Mouse (Mus musculus): ENCODE results near the gene Tlk1.
"Not testable (repeated sequence)": the region's sequence is repeated elsewhere in the genome, so short reads cannot be mapped to it uniquely, and the experiment has no call there.

The Tlk1 gene

DNA sequence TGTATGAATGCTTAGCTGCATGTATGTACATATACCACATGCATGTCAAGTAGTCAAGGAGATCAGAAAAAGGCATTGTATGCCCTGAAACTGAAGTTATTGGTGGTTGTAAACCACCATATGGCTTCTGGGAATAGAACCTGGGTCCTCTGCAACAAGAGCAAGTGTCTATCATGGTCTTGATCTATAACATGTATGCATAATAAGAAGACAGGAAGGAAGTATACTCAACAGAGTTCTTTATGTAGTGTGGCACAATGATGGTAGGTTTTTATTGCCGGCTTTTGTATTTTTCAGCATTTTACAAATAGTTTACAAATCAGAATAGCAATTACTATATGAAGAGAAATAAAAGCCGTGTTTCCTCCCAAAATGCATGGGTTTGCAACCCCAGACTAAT, 9.7 kb upstream of the Tlk1 start:
- DNase-seq (ENCODE audit: low read depth in 2 of 2, low spot score in 2 of 2): no peak

DNA sequence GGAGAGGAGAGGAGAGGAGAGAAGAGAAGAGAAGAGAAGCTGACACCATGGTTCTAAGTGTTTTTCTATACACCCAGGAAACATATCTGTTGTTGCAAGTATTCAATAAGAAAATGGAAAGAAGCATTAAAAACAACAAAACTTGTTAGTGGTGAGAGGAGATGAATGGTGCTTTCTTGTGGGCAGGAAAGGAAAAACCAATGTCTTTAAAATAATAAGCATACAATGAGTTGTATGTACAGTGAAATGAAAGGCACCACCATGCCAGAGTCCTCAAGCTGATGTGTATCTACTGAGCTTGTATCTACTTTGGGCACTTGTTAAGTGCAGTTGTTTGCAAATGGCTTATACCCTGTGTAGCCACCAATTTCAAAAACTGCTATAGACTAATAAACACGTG, 7.7 kb upstream of the Tlk1 start:
- no peak for DNase-seq (ENCODE audit: low read depth in 2 of 2, low spot score in 2 of 2)

DNA sequence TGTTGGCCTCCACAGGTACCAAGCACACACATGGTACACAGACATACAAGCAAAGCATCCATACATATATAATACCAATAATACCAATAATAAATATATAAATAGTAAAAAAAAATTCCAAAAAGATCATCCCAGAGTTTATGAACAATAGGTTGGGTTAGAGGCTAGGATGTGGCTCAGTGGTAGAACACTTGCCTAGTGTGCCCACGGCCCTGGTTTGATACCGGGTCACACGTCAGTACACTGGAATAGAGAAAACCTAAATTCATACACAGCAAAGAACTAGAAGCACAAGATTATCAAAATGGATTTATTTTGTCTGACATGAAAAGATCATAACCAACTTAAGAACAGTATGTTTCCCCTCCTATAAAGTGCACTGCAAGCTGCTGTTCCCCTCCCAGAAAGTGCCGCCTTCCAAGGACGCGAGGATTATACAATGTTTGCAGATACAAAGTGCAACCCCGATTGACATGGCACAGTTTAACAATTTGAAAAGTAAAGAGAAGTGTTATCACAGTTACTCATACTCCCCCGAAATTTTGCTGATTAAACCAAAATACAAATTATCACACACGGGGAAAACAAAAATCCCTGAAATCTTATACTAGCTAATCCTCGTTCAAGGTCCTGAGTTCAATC, 6.3 kb upstream of the Tlk1 start:
- no peak for DNase-seq (ENCODE audit: low read depth in 2 of 2, low spot score in 2 of 2)

- no peak for DNase-seq (ENCODE audit: low read depth in 2 of 2, low spot score in 2 of 2)
These were observed 5.2 kb upstream of the Tlk1 start for GRCm38 (mm10) chr2:70830683-70831082.

DNA sequence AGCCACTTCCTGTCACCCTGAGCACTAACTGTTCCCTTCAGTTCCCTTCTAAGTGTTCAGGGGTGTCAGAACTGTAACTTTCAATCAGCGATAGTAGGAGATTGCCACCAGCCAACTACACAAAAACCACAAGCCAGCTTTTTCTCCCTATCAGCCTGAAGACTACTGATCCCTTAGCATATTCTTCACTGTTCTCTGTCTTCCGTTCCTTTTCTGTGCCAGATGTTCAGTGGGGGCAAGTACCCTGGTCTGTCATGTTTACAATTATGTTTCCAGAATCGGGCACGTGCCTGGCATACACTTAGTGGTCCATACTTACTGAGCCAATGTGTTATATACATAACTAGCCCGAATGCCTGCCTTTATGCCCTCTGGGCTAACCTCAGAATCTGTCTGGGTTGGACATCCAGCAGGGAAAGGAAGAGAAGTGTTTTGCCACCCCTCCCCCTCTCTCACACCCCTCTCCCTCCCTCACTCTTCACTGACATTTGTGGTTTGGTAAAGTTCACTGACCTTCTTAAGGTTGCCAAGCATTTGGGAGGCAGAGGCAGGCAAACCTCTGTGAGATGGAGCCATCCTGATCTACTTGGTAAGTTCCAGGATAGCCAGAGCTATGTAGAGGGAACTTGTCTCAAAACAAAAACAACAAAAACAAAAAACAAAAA, 4.5 kb upstream of the Tlk1 start:
- DNase-seq (ENCODE audit: low read depth in 2 of 2, low spot score in 2 of 2): no peak

GRCm38 (mm10) chr2:70827780-70828179, 2.3 kb upstream of the Tlk1 start:
- DNase-seq (ENCODE audit: low read depth in 2 of 2, low spot score in 2 of 2): no peak

DNA sequence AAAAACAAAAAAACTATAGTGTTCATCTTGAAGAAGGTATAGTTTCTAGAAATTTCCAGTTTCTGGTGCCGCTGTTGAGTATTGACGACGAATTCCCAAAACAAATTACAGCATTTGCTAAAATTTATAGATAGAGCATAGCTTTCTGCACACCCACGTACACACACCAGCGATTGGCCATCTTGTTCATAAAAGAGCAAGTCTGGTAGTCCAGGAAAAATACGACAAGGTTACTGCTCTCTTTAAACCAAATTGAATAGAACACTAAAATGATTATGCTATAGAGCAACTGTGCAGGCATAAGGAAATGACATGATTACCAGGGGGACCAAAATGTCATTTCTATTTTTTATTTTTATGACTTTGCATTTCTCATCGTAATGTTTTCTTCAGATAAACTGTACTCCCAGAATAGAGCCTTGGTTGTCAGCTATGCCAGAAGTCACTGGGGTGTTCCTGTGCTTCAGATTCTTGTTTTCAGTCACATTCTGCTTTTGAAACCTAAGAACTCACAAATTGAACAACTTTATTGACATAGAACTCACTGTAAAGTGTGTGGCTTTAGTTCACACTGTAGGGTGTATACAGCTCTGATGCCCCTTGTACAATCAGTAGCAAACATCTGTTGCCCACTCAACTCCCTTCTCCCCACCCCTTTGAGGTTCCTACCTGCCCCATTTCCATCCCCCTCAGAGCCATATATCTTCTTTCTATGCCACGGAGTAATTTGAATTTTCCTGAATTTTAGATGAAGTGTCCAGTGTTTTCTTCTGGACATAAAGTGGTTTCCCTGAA, 1.1 kb upstream of the Tlk1 start:
- no peak for DNase-seq (ENCODE audit: low read depth in 2 of 2, low spot score in 2 of 2)

DNA sequence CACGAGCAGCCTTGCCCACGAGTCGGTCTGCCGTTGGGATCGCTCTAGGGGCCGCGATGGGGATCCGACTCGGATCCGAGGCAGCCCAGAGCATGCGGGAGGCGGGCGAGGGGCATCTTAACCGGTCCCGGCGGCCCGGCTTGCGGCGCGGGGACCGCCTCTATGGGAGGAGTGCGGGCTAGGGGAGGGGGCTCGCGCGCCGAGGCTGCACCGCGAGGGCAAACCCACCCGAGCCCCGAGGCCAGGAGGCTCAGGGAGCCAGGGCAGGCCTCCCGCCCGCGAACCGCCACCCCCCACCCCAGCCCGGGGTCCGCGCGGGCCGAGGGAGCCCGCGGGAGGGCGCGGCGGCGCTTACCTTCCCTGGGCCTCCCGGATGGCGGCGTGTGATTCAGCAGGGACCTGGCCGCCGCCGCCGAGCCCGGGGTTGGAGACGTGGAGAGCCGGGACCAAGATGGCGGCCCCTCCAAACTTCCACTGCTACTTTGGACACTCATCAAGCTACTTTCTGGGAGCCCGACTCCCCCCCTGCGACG, 624 bp downstream of the Tlk1 start:
- peak; percentile 63 to 73 for DNase-seq (ENCODE audit: low read depth in 2 of 2, low spot score in 2 of 2)

DNA sequence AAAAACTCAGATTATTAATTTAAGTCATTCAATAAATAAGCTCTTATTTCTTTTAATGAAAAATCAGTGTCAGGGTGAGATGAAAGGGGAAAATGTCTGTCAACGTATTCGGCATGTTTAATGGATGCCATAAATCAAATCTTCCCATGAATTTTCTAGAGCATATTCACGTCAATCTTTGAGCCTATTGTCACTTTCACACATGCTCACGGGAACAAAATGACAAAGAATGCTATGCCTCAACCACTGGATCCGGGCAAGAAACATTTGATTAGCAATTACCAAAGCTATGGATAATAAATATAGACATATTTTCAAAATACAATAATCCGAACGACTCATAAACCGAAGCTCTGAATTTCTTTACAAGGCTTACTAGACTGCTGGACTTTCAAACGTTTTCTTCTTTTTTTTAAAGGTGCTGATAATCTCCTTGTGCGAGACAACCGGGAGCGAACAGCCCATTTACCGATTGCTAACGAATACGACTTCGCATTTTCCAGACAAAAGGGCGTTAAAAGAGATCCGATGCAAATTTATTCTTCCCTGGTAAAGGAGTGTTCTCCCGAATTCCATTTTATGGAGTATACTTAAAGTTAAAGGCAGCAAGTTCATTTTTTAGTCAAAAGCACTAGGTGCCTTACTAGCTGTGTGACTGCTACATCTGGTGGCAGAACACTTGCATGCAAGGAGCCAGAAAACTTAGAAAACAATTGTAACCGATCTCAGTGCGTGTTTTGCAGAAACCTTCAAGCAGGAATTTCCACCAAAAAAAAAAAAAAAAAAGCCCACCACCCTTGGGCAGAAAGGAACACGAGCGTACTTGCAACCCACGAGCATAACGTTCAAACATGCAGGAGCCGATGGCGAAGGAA, 1.4 kb downstream of the Tlk1 start:
- peak in 1 of 2 experiments; percentile 45 for DNase-seq (ENCODE audit: low read depth in 2 of 2, low spot score in 2 of 2)

GRCm38 (mm10) chr2:70823434-70823833, 2.1 kb downstream of the Tlk1 start:
- DNase-seq (ENCODE audit: low read depth in 2 of 2, low spot score in 2 of 2): no peak

- no peak for DNase-seq (ENCODE audit: low read depth in 2 of 2, low spot score in 2 of 2)
These were observed 8.6 kb downstream of the Tlk1 start for GRCm38 (mm10) chr2:70816939-70817338.

- DNase-seq (ENCODE audit: low read depth in 2 of 2, low spot score in 2 of 2): no peak
These were observed 9.5 kb downstream of the Tlk1 start for GRCm38 (mm10) chr2:70816016-70816415.

DNA sequence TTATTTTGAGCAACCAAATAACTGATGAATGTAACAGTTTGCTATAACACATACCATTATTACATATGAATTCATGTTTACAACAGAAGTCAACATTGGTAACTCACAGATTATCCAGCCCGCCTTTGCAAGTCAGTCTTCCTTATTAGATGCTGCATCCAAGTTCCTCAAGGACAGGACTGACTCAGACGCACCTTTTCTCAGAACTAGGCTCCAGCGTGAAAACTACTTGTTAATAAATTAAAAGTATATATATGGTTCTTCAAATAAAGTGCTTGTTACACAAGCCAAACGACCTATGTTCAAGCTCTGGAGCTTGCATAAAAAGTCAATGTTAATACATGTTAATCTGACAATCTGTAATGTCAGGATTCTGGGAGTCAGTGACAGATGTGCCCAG, 11.9 kb downstream of the Tlk1 start:
- no peak for DNase-seq (ENCODE audit: low read depth in 2 of 2, low spot score in 2 of 2)

DNA sequence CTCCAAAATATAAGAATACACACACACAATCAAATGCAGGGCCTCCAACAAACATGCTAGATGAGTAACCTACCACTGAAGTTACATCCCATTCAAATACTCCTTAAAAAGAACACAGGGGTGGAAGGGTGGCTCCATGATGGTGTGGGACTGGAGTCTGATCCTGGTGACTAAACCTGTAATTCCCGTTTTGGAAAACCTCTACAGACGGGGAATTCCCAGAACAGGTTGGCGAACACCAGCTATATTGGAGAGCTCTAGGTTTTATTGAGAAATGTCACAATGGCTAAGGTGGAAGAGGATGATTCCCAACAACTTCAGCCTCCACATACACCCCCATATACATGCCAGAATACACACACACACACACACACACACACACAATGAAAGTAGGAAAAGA, 14.1 kb downstream of the Tlk1 start:
- no peak for DNase-seq (ENCODE audit: low read depth in 2 of 2, low spot score in 2 of 2)

- peak in 1 of 2 experiments; percentile 11 for DNase-seq (ENCODE audit: low read depth in 2 of 2, low spot score in 2 of 2)
These were observed 15.6 kb downstream of the Tlk1 start for GRCm38 (mm10) chr2:70809921-70810320.

GRCm38 (mm10) chr2:70808681-70809080, 16.8 kb downstream of the Tlk1 start:
- peak in 1 of 2 experiments; percentile 21 for DNase-seq (ENCODE audit: low read depth in 2 of 2, low spot score in 2 of 2)

DNA sequence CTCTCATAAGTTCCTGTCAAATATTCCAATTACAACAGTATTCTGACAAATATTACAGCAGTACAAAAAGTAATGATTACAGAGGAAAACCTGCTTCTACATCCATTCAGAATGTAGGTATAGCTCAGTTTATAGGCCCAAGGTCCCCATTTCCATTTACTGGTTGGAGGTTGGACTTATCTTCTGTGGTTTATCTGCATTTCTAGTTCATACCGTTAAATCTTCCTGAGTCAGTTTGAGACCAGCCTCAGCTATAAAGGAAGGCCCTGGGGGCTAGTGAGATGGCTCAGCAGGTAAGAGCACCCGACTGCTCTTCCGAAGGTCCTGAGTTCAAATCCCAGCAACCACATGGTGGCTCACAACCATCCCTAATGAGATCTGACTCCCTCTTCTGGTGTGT, 17.9 kb downstream of the Tlk1 start:
- not testable (repeated sequence) for DNase-seq (ENCODE audit: low read depth in 2 of 2, low spot score in 2 of 2)

- no peak for DNase-seq (ENCODE audit: low read depth in 2 of 2, low spot score in 2 of 2)
These were observed 19.5 kb downstream of the Tlk1 start for GRCm38 (mm10) chr2:70806020-70806419.

DNA sequence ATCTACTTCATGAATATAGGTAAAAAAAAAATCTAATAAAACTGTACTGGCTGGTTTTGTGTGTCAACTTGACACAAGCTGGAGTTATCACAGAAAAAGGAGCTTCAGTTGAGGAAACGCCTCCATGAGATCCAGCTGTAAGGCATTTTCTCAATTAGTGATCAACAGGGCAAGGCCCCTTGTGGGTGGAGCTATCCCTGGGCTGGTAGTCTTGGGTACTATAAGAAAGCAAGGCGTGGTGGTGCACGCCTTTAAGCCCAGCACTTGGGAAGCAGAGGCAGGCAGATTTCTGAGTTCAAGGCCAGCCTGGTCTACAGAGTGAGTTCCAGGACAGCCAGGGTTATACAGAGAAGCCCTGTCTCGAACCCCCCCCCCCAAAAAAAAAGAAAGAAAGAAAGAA, 21.8 kb downstream of the Tlk1 start:
- DNase-seq (ENCODE audit: low read depth in 2 of 2, low spot score in 2 of 2): not testable (repeated sequence)

- no peak for DNase-seq (ENCODE audit: low read depth in 2 of 2, low spot score in 2 of 2)
These were observed 22.9 kb downstream of the Tlk1 start for GRCm38 (mm10) chr2:70802658-70803057.

GRCm38 (mm10) chr2:70801543-70801942, 24.0 kb downstream of the Tlk1 start:
- DNase-seq (ENCODE audit: low read depth in 2 of 2, low spot score in 2 of 2): no peak

All from CD8-positive naive resting alpha-beta T cell, adult 2 months (primary cell).